ENCODE assay signal across 16 mouse cellular contexts in genomic region chr17:45866346-45866745, GRCm38 (mm10).
A peak's percentile ranks its signal among the peaks of the same experiment; 100 is the strongest.
DNase-seq lines count a peak whose midpoint lies in the region; ATAC-seq and TF ChIP-seq lines count a peak whose summit lies in the region.
"Had no signal": no experiment of that assay in that cellular context is flagged by ENCODE, and none has a peak within 500 bp of the region (broad histone marks: within the 10 kb centered on the region; RNA-seq: fewer than 3 reads in every experiment).

No protein-coding gene starts in this region.

- no peak for TF ChIP-seq EP300 in heart, postnatal 0 days (IDR thresholded peaks at IDR 0.05; ENCODE audit: low read depth)
- TF ChIP-seq EP300 in stomach, postnatal 0 days (optimal IDR thresholded peaks at IDR 0.05), result no peak

- no peaks in the 10 kb centered on the region for H3K9me3 ChIP-seq in hindbrain, embryonic 12.5 days (replicated peaks)
- H3K9me3 ChIP-seq in hindbrain, embryonic 16.5 days (ENCODE audit: control insufficient read depth, low read length), result no peaks in the 10 kb centered on the region
- H3K9me3 ChIP-seq in heart, postnatal 0 days (replicated peaks; ENCODE audit: control insufficient read depth, low read length), result no peaks in the 10 kb centered on the region
- no peaks in the 10 kb centered on the region for H3K9me3 ChIP-seq in stomach, postnatal 0 days (ENCODE audit: control insufficient read depth, low read length)
- H3K9me3 ChIP-seq: embryonic facial prominence, embryonic 13.5 days; forebrain, embryonic 15.5 days; hindbrain, embryonic 15.5 days had no signal

- no peak overlapping the region for H3K4me2 ChIP-seq in hindbrain, embryonic 12.5 days (replicated peaks)
- no peak overlapping the region for H3K4me2 ChIP-seq in hindbrain, embryonic 16.5 days (ENCODE audit: low read length)
- no peak overlapping the region for H3K4me2 ChIP-seq in heart, postnatal 0 days (ENCODE audit: low read depth, low read length)
- H3K4me2 ChIP-seq in stomach, postnatal 0 days (replicated peaks; ENCODE audit: low read depth), result no peak overlapping the region
- H3K4me2 ChIP-seq: embryonic facial prominence, embryonic 13.5 days; forebrain, embryonic 15.5 days; hindbrain, embryonic 15.5 days had no signal

- intact Hi-C loops in left cerebral cortex, postnatal 4 days (cut with DNase I), result no loop called here

- H3K4me3 ChIP-seq in hindbrain, embryonic 12.5 days, result no peak overlapping the region
- no peak overlapping the region for H3K4me3 ChIP-seq in hindbrain, embryonic 16.5 days (ENCODE audit: low read length)
- no peak overlapping the region for H3K4me3 ChIP-seq in heart, postnatal 0 days (ENCODE audit: low read depth, low read length)
- H3K4me3 ChIP-seq in stomach, postnatal 0 days (ENCODE audit: low read depth, low read length), result no peak overlapping the region
- H3K4me3 ChIP-seq: embryonic facial prominence, embryonic 13.5 days; forebrain, embryonic 15.5 days; hindbrain, embryonic 15.5 days had no signal

- H3K9ac ChIP-seq in hindbrain, embryonic 12.5 days, result no peak overlapping the region
- H3K9ac ChIP-seq in hindbrain, embryonic 16.5 days (ENCODE audit: low read depth, low read length), result no peak overlapping the region
- no peak overlapping the region for H3K9ac ChIP-seq in heart, postnatal 0 days (replicated peaks; ENCODE audit: low read depth, low read length)
- no peak overlapping the region for H3K9ac ChIP-seq in stomach, postnatal 0 days (ENCODE audit: low read length)
- H3K9ac ChIP-seq: embryonic facial prominence, embryonic 13.5 days; forebrain, embryonic 15.5 days; hindbrain, embryonic 15.5 days had no signal

- TF ChIP-seq CTCF in heart, postnatal 0 days (IDR thresholded peaks at IDR 0.05; ENCODE audit: low read depth), result no peak
- TF ChIP-seq CTCF in stomach, postnatal 0 days (IDR thresholded peaks at IDR 0.05; ENCODE audit: low read depth), result no peak

- 20% methylated on average over 10 of the region's 10 CpGs for WGBS in hindbrain, embryonic 12.5 days
- WGBS in hindbrain, embryonic 16.5 days, result 20% methylated on average over 10 of the region's 10 CpGs
- WGBS in heart, postnatal 0 days, result 37% methylated on average over 10 of the region's 10 CpGs
- 56% methylated on average over 10 of the region's 10 CpGs for WGBS in stomach, postnatal 0 days

- H3K27me3 ChIP-seq in hindbrain, embryonic 12.5 days, result peaks cover 6% of the 10 kb centered on the region; the same call in 1 of the 2 replicates
- no peaks in the 10 kb centered on the region for H3K27me3 ChIP-seq in hindbrain, embryonic 16.5 days (replicated peaks; ENCODE audit: control insufficient read depth, insufficient read depth, low read length)
- 0 out of 2 replicates have a peak, but pooled peaks cover under 1% of the 10 kb centered on the region for H3K27me3 ChIP-seq in heart, postnatal 0 days (ENCODE audit: control insufficient read depth, insufficient read depth, low read length)
- no peaks in the 10 kb centered on the region for H3K27me3 ChIP-seq in stomach, postnatal 0 days (ENCODE audit: control insufficient read depth, insufficient read depth, low read length)
- H3K27me3 ChIP-seq: forebrain, embryonic 15.5 days; hindbrain, embryonic 15.5 days; Patski had no signal

- H3K4me1 ChIP-seq in hindbrain, embryonic 12.5 days, result peaks cover 31% of the 10 kb centered on the region
- H3K4me1 ChIP-seq in hindbrain, embryonic 16.5 days (ENCODE audit: control insufficient read depth, insufficient read depth, low read depth, low read length), result no peaks in the 10 kb centered on the region
- H3K4me1 ChIP-seq in heart, postnatal 0 days (ENCODE audit: control insufficient read depth, insufficient read depth), result no peaks in the 10 kb centered on the region
- H3K4me1 ChIP-seq in stomach, postnatal 0 days (replicated peaks; ENCODE audit: control insufficient read depth, insufficient read depth), result peaks cover 3% of the 10 kb centered on the region
- H3K4me1 ChIP-seq: forebrain, embryonic 15.5 days had no signal

- ATAC-seq in hindbrain, embryonic 12.5 days (ENCODE audit: low FRiP score), result 0 out of 2 replicates have a peak, but pooled peaks have one; percentile 18
- ATAC-seq in hindbrain, embryonic 16.5 days, result no peak
- ATAC-seq in heart, postnatal 0 days (ENCODE audit: insufficient read depth, low read depth), result no peak
- no peak for ATAC-seq in stomach, postnatal 0 days (ENCODE audit: low FRiP score, low TSS enrichment)
- ATAC-seq: CD4-positive, CD25-positive, alpha-beta regulatory T cell, adult 4 months; forebrain, embryonic 15.5 days; Patski had no signal

- DNase-seq in ovary, postnatal 36 days (ENCODE audit: low spot score), result peak; percentile 7
- DNase-seq in ovary, adult 18-20 months (ENCODE audit: low spot score), result no peak
- peak; percentile 44 for DNase-seq in heart, postnatal 0 days (ENCODE audit: low spot score)
- DNase-seq in stomach, postnatal 0 days (ENCODE audit: low spot score), result no peak
- DNase-seq in left cerebral cortex, postnatal 4 days, result no peak
- no peak for DNase-seq in right cerebral cortex, postnatal 14 days
- DNase-seq: adrenal gland, postnatal 25 days; cerebellum, adult 11 months; layer of hippocampus, postnatal 36 days had no signal

- H3K27ac ChIP-seq in hindbrain, embryonic 12.5 days, result no peak overlapping the region
- H3K27ac ChIP-seq in hindbrain, embryonic 16.5 days (ENCODE audit: low read depth, low read length), result no peak overlapping the region
- no peak overlapping the region for H3K27ac ChIP-seq in heart, postnatal 0 days (ENCODE audit: low read depth)
- 0 out of 2 replicates have a peak overlapping the region, but pooled peaks have one; percentile 8 for H3K27ac ChIP-seq in stomach, postnatal 0 days (replicated peaks)
- H3K27ac ChIP-seq: embryonic facial prominence, embryonic 13.5 days; forebrain, embryonic 15.5 days; hindbrain, embryonic 15.5 days had no signal

- no peaks in the 10 kb centered on the region for H3K36me3 ChIP-seq in hindbrain, embryonic 12.5 days
- no peaks in the 10 kb centered on the region for H3K36me3 ChIP-seq in hindbrain, embryonic 16.5 days (ENCODE audit: control insufficient read depth, insufficient read depth, low read length)
- H3K36me3 ChIP-seq in heart, postnatal 0 days (replicated peaks; ENCODE audit: control insufficient read depth, insufficient read depth, low read length), result no peaks in the 10 kb centered on the region
- no peaks in the 10 kb centered on the region for H3K36me3 ChIP-seq in stomach, postnatal 0 days (ENCODE audit: control insufficient read depth, insufficient read depth, low read length)
- H3K36me3 ChIP-seq: embryonic facial prominence, embryonic 13.5 days; forebrain, embryonic 15.5 days; hindbrain, embryonic 15.5 days had no signal

Comparison
In these comparisons a context has a peak if more than half of its experiments do, and no peak if none do; other contexts are left out.
1. DNase-seq: peak in ovary, postnatal 36 days (single experiment) and heart, postnatal 0 days (single experiment); none in ovary, adult 18-20 months (single experiment), stomach, postnatal 0 days (single experiment), left cerebral cortex, postnatal 4 days (single experiment) and right cerebral cortex, postnatal 14 days (single experiment).